Mouse (Mus musculus) forebrain, postnatal 0 days (tissue): Measurements from ENCODE around the gene Hcn2. TPM values are rescaled to one million over a fixed set of nuclear protein-coding genes. Genes with fewer than 3 reads are reported as not detected.

Experiments used
- ATAC-seq: fragments of 200-750 bp; cut with Nextera tagmentation; 2 replicates; pipeline ENCODE4 v1.8.0; 2017; ENCODE audit warnings: mild to moderate bottlenecking, moderate library complexity
- DNase-seq: peaks from one replicate; pipeline ENCODE4 v3.0.0-alpha.2; 2015
- H3K27ac ChIP-seq: fragments of 300-500 bp; sonication (generic); 2 replicates; pipeline ENCODE4 v1.5.1; 2014; ENCODE audit warnings: low read depth, mild to moderate bottlenecking, antibody characterized with exemption, low read length, moderate library complexity, mixed read lengths
- H3K27me3 ChIP-seq: fragments of 300-500 bp; sonication (generic); 2 replicates; pipeline ENCODE4 v1.6.1; 2014; ENCODE audit warnings: mild to moderate bottlenecking, low read length, mixed read lengths; ENCODE audit not compliant: insufficient read depth
- H3K36me3 ChIP-seq: fragments of 300-500 bp; sonication (generic); 2 replicates; pipeline ENCODE4 v1.6.1; 2014; ENCODE audit warnings: mild to moderate bottlenecking, moderate library complexity; ENCODE audit not compliant: insufficient read depth
- H3K4me1 ChIP-seq: fragments of 300-500 bp; sonication (generic); 2 replicates; pipeline ENCODE4 v1.6.1; 2014; ENCODE audit warnings: antibody characterized with exemption; ENCODE audit not compliant: insufficient read depth
- H3K4me2 ChIP-seq: fragments of 300-500 bp; sonication (generic); 2 replicates; pipeline ENCODE4 v1.6.1; 2014; ENCODE audit warnings: low read depth, mild to moderate bottlenecking, moderate library complexity
- H3K4me3 ChIP-seq: fragments of 300-500 bp; sonication (generic); 2 replicates; pipeline ENCODE4 v1.5.1; 2014; ENCODE audit warnings: low read depth, low read length, mixed read lengths
- H3K9ac ChIP-seq: fragments of 300-500 bp; sonication (generic); 2 replicates; pipeline ENCODE4 v1.6.1; 2014; ENCODE audit warnings: mild to moderate bottlenecking
- H3K9me3 ChIP-seq: fragments of 300-500 bp; sonication (generic); 2 replicates; pipeline ENCODE4 v1.6.1; 2016; ENCODE audit warnings: low read length
- CTCF ChIP-seq: sonication (generic); IDR thresholded peaks from 2 replicates; pipeline ENCODE4 v1.5.1; 2016; ENCODE audit warnings: antibody characterized with exemption, control low read depth, low read depth
- WGBS: fragments of 180-500 bp; shearing (Covaris S2); extraction: QIAGEN DNeasy Blood & Tissue Kit; methylation state at CpG from one replicate; pipeline ENCODE4 v1.1.7; 2014; 5-methylcytosine and 5-hydroxymethylcytosine counted together
- polyA plus RNA-seq: library from polyadenylated mRNA; unstranded; fragments of >200 nt; fragmentation: Nextera tagmentation; extraction: Ambion mirVana; gene quantifications from 2 replicates; pipeline ENCODE4 v1.2.1, GENCODE M21; 2015
- total RNA-seq: library from RNA; depleted of rRNA; stranded (reverse); fragments of >200 nt; gene quantifications from 2 replicates; pipeline ENCODE4 v1.2.3, GENCODE M21; 2014

The Hcn2 gene
- total and polyA plus RNA-seq, 2 experiments from 2014 or later, result 4.7 to 34.5 TPM

GRCm38 (mm10) chr10:79762875-79763274 lies 46.4 kb downstream of the Hcn2 start:
- H3K9ac ChIP-seq, result no peak overlapping the region
- no peak overlapping the region for H3K4me3 ChIP-seq
- no peak overlapping the region for H3K4me2 ChIP-seq
- H3K9me3 ChIP-seq, result no peaks in the 10 kb centered on the region
- H3K4me1 ChIP-seq, result peaks cover 11% of the 10 kb centered on the region; the same call in 1 of the 2 replicates
- no peaks in the 10 kb centered on the region for H3K27me3 ChIP-seq
- H3K36me3 ChIP-seq, result peaks cover 41% of the 10 kb centered on the region
- no peak overlapping the region for H3K27ac ChIP-seq
- TF ChIP-seq CTCF, result no peak
- DNase-seq (no peak), ATAC-seq (no peak)
- 92% methylated on average over 3 of the region's 3 CpGs for WGBS

GRCm38 (mm10) chr10:79764234-79764633 lies 47.8 kb downstream of the Hcn2 start:
- peaks cover 28% of the 10 kb centered on the region for H3K36me3 ChIP-seq
- no peak overlapping the region for H3K27ac ChIP-seq
- no peak overlapping the region for H3K4me2 ChIP-seq
- no peak for TF ChIP-seq CTCF
- peaks cover 15% of the 10 kb centered on the region; the same call in 1 of the 2 replicates for H3K4me1 ChIP-seq
- no peak overlapping the region for H3K9ac ChIP-seq
- ATAC-seq (no peak), DNase-seq (no peak)
- H3K27me3 ChIP-seq, result no peaks in the 10 kb centered on the region
- no peak overlapping the region for H3K4me3 ChIP-seq
- WGBS, result 81% methylated on average over 7 of the region's 7 CpGs
- H3K9me3 ChIP-seq, result no peaks in the 10 kb centered on the region

- ATAC-seq, result no peak
- TF ChIP-seq CTCF, result no peak
- H3K4me2 ChIP-seq, result peak overlapping the region; percentile 86
- H3K27ac ChIP-seq, result no peak overlapping the region
- no peaks in the 10 kb centered on the region for H3K27me3 ChIP-seq
- peak overlapping the region; percentile 97 for H3K4me3 ChIP-seq
- peaks cover 23% of the 10 kb centered on the region for H3K36me3 ChIP-seq
- no peak for DNase-seq
- 67% methylated on average over 2 of the region's 2 CpGs for WGBS
- peak overlapping the region; percentile 99; the same call in 1 of the 2 replicates for H3K9ac ChIP-seq
- no peaks in the 10 kb centered on the region for H3K9me3 ChIP-seq
- H3K4me1 ChIP-seq, result peaks cover 15% of the 10 kb centered on the region; the same call in 1 of the 2 replicates
Observed at GRCm38 (mm10) chr10:79765228-79765745, 48.9 kb downstream of the Hcn2 start.

- Histone ChIP-seq H3K4me2 (peak overlapping the region; percentile 86), H3K27ac (peak overlapping the region; percentile 95), H3K4me1 (peaks cover 15% of the 10 kb centered on the region; the same call in 1 of the 2 replicates), H3K9ac (peak overlapping the region; percentile 99), H3K27me3 (no peaks in the 10 kb centered on the region), H3K4me3 (peak overlapping the region; percentile 97), H3K36me3 (peaks cover 15% of the 10 kb centered on the region), H3K9me3 (no peaks in the 10 kb centered on the region)
- TF ChIP-seq CTCF, result no peak
- DNase-seq (no peak), ATAC-seq (no peak)
- 9% methylated on average over 13 of the region's 16 CpGs for WGBS
Observed at GRCm38 (mm10) chr10:79766001-79766507, 49.6 kb downstream of the Hcn2 start.

GRCm38 (mm10) chr10:79766508-79767325 lies 50.3 kb downstream of the Hcn2 start, which contains the start of gene Rnf126:
TSS of gene Rnf126 (minus strand) at chr10:79766952.
- H3K4me2 ChIP-seq, result peak within 1 kb of the TSS; percentile 86
- peak within 1 kb of the TSS; percentile 95 for H3K27ac ChIP-seq
- no peak for TF ChIP-seq CTCF
- peak within 1 kb of the TSS; percentile 99 for H3K9ac ChIP-seq
- H3K4me1 ChIP-seq, result peaks cover 15% of the 10 kb centered on the region; the same call in 1 of the 2 replicates
- under 1% methylated on average over 94 of the region's 101 CpGs for WGBS
- no peaks in the 10 kb centered on the region for H3K27me3 ChIP-seq
- H3K9me3 ChIP-seq, result no peaks in the 10 kb centered on the region
- H3K36me3 ChIP-seq, result peaks cover 8% of the 10 kb centered on the region
- peak within 1 kb of the TSS; percentile 97 for H3K4me3 ChIP-seq
- ATAC-seq (peak; percentile 85), DNase-seq (peak; percentile 98)

- Histone ChIP-seq H3K4me2 (peak overlapping the region; percentile 86), H3K27ac (peak overlapping the region; percentile 95), H3K9ac (peak overlapping the region; percentile 99), H3K27me3 (no peaks in the 10 kb centered on the region), H3K4me3 (peak overlapping the region; percentile 97), H3K4me1 (peaks cover 15% of the 10 kb centered on the region; the same call in 1 of the 2 replicates), H3K9me3 (no peaks in the 10 kb centered on the region), H3K36me3 (no peaks in the 10 kb centered on the region)
- TF ChIP-seq CTCF, result no peak
- DNase-seq (peak; percentile 97), ATAC-seq (peak; percentile 86)
- 9% methylated on average over 40 of the region's 40 CpGs for WGBS
Observed at GRCm38 (mm10) chr10:79767372-79768244, 51.2 kb downstream of the Hcn2 start.
